Mouse (Mus musculus) heart, adult 18-20 months (tissue): ENCODE measurements around the gene Psmd9. TPM values are rescaled to one million over a fixed set of nuclear protein-coding genes. Genes with fewer than 3 reads are reported as not detected.

ENCODE experiments used
- DNase-seq, 2 experiments: peaks; one replicate each; pipeline ENCODE4 v3.0.0; 2021 to 2022; ENCODE audit warnings: mixed read lengths in 1 of 2
- total RNA-seq, 2 experiments: library from RNA; stranded (reverse); gene quantifications; 2 replicates each; pipeline ENCODE4 v1.2.3; 2021

Gene Psmd9
- total RNA-seq, 2 experiments from 2014 or later = 12.9 to 17.0 TPM

DNA sequence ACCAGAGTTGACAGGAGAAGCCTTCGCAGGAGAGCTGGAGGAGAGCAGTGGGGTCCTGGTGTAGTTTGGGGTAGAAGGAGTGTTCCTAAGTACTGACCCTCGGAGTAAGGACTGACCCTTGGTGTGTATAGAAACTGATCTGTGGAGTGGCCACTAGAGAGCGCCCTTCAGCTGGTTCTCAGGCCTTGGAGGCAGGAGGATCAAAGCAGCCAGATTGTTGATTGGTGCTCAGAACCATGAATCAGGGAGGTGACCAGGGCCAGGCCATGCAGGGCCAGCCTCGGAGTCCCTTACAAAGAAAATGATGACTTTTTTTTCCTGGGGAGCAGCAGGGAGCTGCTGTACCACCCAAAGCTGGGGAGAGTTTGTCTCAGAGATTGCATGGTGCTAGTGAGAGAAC is 76.3 kb downstream of the Psmd9 start:
- DNase-seq = peak; percentile 31 to 53

DNA sequence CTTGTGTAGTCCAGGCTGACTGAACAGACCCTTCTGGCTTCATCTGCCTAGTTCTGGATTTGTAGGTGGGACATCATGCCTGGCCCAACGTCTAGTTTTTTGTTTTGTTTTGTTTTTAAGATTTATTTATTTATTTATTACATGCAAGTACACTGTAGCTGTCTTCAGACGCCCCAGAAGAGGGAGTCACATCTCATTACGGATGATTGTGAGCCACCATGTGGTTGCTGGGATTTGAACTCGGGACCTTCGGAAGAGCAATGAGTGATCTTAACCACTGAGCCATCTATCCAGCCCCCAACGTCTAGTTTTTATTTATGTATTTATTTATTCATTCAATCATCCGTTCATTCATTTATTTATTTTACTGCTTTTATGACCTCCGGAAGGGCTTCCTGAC is 82.2 kb downstream of the Psmd9 start:
- no peak for DNase-seq

DNA sequence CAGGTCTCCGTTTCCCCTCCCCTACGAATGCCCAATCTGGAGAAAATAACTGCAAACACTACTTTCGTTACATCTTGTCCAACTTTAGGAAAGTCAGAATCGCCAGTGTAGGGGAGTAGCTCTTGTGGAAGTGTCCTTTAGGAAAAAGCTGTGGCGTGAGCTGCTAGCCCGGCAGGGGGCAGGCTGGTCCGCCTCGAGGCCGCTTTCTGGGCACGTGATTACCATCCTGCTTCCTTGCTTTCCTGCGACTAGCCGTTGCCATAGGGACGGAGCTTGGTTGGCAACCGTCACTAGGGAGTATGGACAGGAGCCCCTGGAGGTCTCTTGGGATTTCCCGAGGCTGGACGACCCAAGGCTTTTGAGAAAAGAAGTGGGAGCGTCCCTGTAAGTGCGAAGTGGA is 82.6 kb downstream of the Psmd9 start, which contains the start of gene Wdr66:
Wdr66 (plus strand) TSS at position 269 of the 400 bp plus-strand sequence.
- peak; percentile 82 to 85 for DNase-seq

DNA sequence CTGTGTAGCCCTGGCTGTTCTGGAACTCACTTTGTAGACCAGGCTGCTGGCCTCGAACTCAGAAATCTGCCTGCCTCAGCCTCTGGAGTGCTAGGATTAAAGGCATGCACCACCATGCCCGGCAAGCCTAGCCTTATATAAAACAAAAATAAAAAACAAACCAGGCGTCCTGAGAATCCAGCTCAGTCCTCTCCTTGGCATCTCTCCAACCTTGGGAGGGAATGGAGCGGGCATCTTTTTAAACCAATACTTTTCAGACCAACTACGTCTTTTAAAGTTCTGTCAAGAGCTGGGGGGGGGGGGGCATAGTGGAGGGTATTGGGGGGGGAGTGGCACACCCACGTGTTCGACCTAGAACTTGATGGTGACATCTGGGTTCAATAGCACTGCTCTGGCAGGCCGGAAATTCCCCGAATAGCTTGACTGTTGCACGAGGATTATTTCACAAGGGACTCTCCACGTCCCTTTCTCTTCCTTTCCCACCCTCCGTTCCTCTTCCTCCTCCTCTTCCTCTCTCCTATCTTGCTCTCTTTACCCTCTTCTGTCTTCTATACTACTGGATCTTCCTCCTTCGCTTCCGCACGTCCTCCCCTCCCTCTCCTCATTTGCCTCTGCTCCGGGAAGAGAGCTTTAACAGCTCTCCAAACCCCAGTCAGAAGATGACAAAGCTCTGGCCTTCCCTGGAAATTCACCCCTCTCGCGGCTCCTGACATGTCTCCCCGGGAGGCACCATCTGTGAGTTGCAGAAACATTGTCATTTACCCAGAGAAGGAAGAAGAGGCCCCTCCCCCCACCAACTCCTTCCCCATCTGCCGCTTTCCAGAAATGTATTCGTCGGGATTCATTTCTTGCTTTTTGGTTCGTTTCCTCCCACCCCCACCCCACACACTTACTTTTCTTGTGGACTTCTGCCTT is 87.9 kb downstream of the Psmd9 start:
- DNase-seq = peak; percentile 15 to 33

DNA sequence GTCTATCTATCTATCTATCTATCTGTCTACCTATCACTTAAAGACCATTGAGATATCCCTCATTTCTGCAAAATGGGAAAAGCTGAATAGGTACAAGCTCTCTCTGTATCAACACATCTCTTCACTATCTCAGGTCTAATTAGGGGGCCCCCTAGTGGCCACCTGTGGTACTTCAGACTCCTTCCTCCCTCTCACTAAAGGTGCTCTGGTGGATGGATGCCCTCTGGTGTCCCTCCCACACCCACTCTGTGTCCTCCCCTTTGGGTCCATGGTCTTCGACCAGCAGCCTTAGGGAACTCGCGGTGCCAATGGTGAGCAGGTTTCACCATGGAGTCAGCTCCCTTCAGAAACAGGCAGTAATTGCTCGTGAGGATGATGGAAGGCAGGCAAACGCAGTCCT is 89.8 kb downstream of the Psmd9 start:
- peak; percentile 14 to 69 for DNase-seq

DNA sequence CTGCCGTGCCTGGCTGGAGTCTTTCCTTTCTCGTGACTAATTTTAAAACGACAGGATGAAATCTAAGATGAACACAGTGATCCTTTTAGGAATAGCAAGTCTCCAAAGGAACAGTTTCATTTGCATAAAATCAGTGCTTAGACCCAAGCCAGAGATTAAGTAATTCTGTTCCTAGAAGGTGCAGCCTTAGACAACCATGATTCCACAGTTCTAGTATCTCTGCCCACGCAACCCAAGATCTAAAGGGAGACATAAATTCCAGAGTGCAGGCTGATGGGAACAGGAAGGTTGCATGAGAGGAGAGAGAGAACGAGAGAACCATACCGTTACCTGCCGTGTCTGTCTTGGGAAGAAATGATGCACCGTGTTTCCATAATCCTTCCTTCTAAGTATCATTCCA is 91.5 kb downstream of the Psmd9 start:
- DNase-seq = no peak

DNA sequence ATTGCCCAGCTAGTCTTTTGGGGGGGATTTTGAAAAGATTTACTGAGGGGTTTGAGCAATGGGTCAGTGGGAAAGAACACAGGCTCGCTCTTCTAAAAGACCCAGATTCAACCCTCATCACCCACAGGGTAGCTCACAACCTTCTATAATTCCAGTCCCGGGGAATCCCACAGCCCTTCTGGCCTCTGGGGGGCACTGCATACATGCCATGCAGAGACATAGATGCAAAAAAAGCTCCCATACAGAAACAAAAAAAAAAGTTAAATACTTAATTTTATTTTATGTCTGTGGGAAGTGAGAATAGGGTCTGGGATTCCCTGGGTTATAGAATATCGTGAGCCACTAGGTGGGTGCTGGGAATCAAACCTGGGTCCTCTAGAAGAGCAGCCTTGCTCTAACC is 97.7 kb downstream of the Psmd9 start:
- DNase-seq = no peak

DNA sequence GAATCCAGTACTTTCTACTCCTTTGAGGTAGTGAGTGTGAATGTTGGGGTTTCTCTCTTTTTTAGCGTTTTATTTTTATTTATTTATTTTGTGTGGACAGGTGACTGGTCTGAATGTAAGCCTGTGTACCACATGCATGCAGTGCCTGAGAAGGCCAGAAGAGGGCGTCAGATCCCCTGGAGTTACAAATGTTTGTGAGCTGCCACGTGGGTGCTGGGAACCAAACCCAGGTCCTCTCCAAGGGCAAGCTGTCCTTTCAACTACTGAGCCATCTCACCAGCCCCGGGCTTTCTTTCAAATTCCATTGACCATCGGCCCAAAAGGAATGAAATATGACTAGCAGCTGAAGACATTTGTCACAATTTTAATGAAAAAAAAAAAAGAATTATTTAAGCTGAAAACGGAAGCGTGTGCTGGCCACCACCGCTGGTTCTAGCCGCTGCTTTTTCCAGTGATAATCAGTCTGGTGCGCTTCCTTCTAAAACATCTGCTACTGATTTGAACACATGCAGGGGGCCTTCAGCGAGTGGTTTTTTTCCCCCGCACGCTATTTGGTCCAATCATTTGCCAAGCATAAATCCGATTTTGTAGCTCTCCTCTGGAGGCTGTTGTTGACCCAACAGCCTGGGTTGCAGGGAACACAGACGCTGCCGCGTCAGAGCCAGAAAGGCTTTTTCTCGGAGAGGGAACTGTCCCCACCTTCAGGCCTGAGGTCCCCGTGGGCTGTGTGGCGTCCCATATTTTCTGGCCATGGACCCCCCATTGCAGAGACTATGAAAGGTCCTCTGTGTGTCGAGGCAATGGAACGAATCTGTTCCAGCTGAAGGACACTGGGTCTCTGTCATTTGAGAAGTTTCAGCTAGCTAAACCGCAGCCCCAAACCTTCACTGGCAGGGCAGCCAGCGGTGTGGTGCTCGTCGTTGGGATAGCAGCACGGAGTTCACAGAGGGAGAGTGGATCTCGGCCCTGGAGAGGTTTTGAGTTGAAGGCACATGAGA is 99.6 kb downstream of the Psmd9 start:
- no peak for DNase-seq

DNA sequence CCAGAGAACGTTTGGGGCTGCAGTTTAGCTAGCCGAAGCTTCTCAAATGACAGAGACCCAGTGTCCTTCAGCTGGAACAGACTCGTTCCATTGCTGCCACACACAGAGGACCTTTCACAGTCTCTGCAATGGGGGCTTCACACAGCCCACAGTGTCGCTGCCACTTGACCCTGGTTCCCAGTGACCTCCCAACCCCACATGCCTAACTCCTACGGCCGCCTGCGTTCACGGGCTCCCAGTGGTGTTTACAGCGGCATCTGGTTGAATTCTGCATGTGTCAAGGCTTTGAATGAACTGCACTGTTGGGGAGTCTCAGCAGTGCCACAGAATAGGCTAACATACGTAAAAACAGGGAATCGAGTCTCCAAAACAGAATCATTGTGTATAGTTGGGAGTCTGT is 101.7 kb downstream of the Psmd9 start:
- DNase-seq = no peak

DNA sequence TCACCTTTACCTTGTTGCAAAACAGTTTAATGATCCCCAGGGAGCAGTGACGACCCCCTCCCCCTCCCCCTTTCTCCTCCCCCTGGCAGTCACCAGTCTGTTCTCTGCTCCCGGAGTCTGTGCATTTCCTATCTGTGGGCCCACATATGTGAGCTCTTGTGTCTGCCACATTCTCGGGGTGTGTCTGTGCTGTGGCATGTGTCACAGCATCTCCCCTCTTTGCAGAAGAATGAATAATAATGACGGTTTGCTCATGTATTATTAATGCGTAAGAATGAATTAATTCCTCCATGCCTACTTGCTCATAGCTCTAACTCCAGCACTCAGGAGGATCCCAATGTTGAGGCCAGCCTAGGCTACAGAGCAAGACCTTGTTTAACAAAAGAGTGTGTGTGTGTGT is 103.7 kb downstream of the Psmd9 start:
- no peak for DNase-seq

DNA sequence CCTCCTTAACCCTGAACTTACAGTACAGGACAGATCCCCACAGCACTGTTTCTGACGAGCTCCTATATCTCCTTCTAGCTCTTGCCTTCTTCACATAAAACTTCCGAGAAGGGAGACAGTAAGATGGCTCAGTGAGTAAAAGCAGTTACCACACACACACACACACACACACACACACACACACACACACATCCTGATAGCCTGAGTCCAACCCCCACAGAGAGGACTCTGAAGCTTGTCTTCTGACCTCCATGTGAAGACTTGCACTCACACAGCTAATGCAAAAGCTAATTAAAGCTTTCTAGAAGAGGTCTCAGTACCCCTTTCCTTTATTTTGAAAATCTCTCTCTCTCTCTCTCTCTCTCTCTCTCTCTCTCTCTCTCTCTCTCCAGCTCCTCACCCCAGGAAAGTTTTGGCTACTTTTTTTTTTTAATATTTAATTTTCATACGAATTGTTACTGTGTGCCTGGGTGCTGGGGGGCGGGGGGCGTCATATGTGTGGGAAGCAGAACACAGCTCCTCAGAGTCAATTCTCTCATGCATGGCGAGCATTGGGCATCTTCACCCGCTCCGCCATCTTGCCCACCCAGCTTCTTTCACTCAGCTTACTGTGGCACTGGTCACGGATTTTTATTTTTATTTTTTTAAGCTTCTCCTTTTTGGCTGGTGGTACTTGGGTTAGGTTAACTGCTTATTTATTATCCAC is 107.6 kb downstream of the Psmd9 start:
- no peak for DNase-seq

DNA sequence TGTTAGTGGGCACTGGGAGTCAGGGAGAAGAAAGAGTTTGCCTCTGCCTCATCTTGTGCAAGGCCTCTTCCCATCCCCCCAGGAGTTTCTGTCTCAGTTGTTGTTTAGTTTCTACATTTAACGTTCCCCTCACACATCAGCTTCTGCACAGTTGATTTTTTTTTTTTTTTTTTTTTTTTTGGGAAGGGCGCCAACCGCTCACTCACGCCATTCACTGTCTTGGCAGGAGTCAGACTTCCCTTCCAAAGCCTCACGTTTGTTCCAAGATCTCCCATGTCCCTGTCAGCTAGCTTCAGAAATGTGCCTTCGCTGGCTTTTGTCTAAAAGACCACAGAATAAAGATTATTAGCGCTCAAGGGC is 108.1 kb downstream of the Psmd9 start:
- peak in 1 of 2 experiments; percentile 11 for DNase-seq

DNA sequence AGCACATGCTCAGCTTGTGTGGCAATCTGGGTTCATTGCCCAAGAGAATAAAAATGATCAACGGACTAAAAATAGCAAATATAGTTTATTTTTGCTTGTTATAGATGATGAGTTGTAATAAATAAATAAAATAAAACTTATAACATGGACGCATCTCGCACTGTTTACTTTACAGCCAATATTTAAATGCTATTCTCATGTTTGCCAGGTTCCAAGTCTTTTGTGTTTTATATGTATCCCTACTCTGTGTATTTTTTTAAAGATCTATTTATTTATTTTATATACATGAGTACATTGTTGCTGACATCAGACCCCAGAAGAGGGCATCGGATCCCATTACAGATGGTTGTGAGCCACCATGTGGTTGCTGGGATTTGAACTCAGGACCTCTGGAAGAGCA is 108.5 kb downstream of the Psmd9 start:
- no peak for DNase-seq

DNA sequence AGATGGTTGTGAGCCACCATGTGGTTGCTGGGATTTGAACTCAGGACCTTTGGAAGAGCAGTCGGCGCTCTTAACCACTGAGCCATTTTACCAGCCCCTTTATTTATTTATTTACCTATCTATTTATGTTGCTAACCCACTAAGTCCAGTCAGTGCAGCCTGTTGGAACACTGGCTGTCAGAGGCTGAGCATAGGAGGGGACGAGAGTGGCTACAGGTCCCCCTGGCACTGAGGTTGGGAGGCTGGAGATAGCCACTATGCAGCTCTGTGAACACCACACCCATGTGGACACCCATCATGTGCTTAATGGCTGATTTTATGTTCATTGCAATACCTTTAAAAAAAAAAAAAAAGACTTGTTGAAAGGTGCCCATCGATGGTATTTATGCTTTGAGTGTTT is 110.0 kb downstream of the Psmd9 start:
- no peak for DNase-seq

DNA sequence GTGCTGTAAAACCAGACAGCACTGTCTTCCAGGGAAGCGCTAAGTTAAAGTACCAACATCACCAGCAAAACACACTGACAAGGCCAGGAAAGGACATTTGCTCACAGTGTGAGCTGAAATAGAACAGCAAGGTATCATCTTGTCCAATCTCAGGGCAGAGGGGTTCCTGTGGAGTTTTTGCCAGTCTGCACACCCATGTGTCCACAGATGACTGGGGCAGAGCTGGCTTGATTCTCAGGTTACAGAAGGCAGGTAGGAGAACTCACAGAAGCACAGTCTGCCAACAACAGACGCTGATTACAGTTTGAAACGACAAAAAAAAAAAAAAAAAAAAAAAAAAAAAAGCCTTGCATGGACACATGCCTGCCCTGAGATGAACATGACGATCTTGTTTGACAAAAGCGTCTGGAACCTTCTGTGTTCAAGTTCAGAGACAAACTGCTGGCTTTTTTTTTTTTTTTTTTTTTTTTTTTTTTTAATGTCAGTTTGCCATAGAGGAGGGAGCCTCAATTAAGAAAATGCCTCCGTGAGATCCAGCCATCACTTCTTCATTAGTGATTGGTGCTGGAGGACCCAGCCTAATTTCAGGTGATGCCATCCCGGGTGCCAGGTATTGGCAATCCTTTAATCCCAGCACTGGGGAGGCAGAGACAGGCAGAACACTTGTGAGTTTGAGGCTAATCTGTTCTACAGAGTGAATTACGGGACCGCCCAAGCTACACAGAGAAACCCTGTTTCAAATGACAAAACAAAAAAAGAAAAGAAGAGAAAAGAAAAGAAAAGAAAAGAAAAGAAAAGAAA is 112.3 kb downstream of the Psmd9 start:
- no peak for DNase-seq

DNA sequence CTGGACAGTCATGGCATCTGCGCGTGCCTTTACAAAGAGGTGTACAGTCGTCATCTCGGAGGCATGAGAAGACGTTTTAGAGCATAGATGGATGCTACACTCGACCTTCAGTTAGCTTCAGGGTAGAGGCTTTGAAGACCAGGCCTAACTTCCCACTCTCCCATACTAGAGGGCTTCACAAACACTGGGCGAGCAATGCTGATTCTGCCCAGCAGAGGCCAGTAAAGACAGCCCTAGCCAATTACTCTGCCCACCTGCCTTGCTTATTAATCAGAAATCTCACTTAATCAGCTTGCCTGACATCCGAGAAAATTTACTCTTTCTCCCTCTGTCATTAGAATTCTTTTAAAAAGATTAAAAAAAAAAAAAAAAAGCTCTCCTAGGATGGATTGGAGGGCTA is 116.0 kb downstream of the Psmd9 start:
- DNase-seq = peak; percentile 10 to 53

DNA sequence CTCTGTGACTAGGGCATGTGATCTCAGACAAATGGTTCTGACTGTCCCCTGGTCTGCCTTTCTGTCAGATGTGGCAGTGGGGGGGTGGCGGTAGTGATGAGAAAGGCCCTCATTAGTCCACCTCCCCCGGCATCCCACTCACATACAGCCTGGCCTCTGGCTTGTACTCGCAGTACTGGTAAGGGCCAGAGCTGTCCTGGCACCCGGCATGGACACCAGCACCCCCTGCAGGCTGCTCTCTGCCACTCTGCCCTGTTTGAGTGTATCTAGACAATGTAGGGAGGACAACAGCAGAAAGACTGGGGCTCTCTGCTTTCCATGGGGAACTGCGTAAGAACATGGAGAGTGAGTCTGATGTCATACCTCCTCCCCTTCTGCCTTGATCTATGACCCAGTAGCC is 118.9 kb downstream of the Psmd9 start:
- no peak for DNase-seq

DNA sequence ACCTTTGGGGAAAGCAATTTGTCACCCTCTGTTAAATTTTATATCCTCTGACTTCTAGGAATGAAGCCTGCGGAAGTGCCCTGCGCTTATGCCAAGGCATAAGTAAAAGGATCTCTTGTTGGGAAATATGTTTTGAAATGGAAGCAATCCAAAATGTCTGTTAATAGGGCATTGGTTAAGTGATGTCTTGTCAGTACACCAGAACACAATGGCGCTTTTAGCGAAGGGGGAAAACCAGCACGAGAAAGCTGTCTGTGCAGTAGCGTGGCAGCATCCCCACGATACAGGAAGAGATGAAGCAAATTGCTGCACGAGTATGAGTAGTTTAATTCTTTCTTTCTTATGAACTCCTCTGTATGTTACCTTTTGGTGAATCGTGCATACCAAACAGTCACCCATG is 125.4 kb downstream of the Psmd9 start:
- no peak for DNase-seq

DNA sequence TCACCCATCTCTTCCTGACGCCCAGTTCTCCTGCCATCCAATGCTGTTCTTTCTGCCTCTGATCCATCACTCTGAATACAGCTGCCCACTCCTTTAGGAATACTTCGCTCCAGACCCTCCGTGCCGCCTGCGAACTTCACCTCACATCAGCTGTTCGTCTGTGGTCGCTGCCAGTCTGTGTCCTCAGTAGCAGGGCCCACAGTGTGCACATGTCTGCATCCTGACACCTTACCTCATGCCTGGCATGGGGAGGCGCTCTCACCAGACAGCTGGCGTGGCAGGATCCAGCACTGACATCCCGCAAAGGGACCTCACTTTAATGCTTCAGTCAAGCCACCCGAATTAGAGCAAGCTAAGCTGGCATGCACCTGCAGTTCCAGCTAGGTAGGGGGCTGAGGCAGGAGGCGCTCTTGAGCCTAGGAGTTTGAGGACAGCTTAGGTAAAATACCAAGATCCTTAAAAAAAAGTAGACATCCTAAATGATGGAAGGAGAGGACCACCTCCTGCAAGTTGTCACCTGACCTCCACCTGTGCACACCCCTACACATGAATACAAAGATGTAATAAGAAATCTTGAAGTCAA is 127.1 kb downstream of the Psmd9 start:
- DNase-seq = no peak

DNA sequence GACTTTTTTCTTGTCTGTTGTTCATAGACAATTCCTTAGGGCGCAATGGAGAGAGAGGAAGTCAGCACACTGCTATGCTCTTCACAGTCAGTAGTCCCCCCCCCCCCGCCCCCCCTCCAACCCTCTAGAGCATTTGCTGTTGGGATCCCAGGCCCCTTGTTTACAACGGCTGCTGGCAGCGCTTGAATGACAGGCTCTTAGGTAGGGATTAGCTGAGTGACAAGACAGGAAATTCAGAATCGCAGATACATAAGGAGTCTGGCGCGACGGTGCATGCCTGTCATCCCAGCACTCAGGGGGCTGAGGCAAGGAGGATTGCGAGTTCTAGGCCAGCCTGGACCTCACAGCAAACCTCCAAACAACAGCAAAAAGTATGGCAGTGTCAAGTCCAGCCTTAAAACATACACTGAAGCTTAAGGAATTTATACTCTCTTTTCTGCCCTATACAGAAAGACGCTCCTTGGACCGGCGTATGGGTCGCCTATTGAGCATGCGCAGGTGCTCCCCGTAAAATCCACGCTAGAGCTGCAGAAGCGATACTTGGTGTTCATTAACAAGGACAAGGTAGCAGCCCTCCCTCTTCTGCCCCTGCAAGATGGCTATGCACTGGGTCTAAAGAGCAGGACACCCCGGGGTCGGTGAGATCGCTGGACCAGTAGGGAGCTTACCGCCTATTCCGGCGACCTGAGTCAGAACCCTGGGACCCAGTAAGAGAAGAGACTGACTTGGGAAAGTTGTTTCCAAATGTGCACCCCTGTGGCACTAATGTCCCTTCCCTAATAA is 128.0 kb downstream of the Psmd9 start:
- DNase-seq = no peak
